Mouse (Mus musculus): ENCODE measurements around the gene Mov10l1. TPM values are rescaled to one million over a fixed set of nuclear protein-coding genes. Genes with fewer than 3 reads are reported as not detected.
A peak's percentile ranks its signal among the peaks of the same experiment; 100 is the strongest.

Mov10l1 gene
- 2.9 and 4.1 TPM in 2 replicates for polyA plus RNA-seq (2011; ENCODE audit: insufficient read depth, insufficient read length, low read depth, missing spikeins)

DNA sequence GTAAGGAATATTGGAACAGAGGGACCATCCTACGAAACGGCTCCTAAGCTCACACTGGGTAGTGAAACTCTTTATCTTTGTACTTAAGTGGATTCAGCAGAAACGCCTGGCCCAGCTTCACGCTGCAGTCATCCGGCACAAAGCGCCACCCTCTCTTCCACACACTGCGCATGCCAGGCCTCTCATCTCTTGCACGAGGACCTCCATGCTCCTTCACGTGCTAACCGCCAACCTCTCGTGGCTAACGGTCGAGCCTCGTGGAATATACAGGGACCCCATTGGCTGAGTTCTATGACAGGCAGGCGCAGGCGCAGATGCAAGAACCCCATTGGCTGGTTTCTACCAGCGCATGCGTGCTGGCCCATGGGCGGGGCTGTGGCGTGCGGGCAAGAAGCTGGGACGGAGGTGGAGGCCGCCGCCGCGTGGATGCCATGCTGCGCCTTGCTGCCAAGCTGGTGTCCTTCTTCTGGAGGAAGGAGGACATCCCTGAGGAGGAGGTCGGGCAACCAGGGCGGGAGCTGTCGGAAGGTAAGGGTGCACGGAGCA, at the start of gene Mov10l1:
Gene Mov10l1, plus strand, starts transcription at position 376 of the 546 bp plus-strand sequence.
- TF ChIP-seq POLR2A (IDR thresholded peaks at IDR 0.05; ENCODE audit: insufficient read depth, low read length) (no peak), CTCF (IDR thresholded peaks at IDR 0.05; ENCODE audit: low read depth, low read length) (no peak), EP300 (IDR thresholded peaks at IDR 0.05; ENCODE audit: insufficient read depth, low read depth, low read length) (no peak)
- peak within 1 kb of the TSS; percentile 50; the same call in 1 of the 2 replicates for H3K4me3 ChIP-seq (ENCODE audit: low read depth, low read length)
- H3K27me3 ChIP-seq (ENCODE audit: control insufficient read depth, insufficient read depth, low read length, poor library complexity, severe bottlenecking): no peaks in the 10 kb centered on the region
- H3K9me3 ChIP-seq (replicated peaks; ENCODE audit: control insufficient read depth, insufficient read depth, low read length, poor library complexity, severe bottlenecking): peaks cover 3% of the 10 kb centered on the region; the same call in 1 of the 2 replicates
- H3K4me1 ChIP-seq (ENCODE audit: control insufficient read depth, insufficient read depth, low read length): no peaks in the 10 kb centered on the region
- no peak within 1 kb of the TSS for H3K27ac ChIP-seq (ENCODE audit: insufficient read depth, low read length)
- H3K36me3 ChIP-seq (ENCODE audit: control insufficient read depth, insufficient read depth, low read length, poor library complexity, severe bottlenecking): no peaks in the 10 kb centered on the region
- no peak within 1 kb of the TSS for H3K9ac ChIP-seq (ENCODE audit: low read depth, poor library complexity, severe bottlenecking)

DNA sequence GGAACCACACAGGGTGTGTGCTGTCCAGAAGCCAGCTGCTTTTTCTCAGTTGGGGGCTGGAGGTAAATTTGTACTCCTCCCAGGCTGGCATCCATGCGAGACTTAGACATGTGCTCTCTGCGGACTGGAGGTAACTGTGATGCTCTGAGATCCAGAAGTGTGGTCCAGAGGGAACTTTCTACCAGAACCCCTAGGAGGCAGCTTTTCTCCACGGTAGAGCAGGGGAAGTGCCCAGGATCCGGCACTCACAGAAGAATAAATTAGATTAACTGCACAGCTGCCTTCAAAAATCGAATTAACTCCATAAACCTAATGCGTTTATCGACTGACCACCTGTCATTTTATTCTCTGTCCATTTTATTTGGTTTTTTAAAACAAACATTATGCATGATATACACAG, 48.6 kb upstream of the Mov10l1 start:
- H3K4me1 ChIP-seq (ENCODE audit: control insufficient read depth, insufficient read depth, low read length): no peaks in the 10 kb centered on the region
- H3K9ac ChIP-seq (ENCODE audit: low read depth, poor library complexity, severe bottlenecking): no peak overlapping the region
- no peaks in the 10 kb centered on the region for H3K9me3 ChIP-seq (replicated peaks; ENCODE audit: control insufficient read depth, insufficient read depth, low read length, poor library complexity, severe bottlenecking)
- H3K36me3 ChIP-seq (ENCODE audit: control insufficient read depth, insufficient read depth, low read length, poor library complexity, severe bottlenecking): no peaks in the 10 kb centered on the region
- no peaks in the 10 kb centered on the region for H3K27me3 ChIP-seq (ENCODE audit: control insufficient read depth, insufficient read depth, low read length, poor library complexity, severe bottlenecking)
- TF ChIP-seq CTCF (IDR thresholded peaks at IDR 0.05; ENCODE audit: low read depth, low read length) (no peak), POLR2A (IDR thresholded peaks at IDR 0.05; ENCODE audit: insufficient read depth, low read length) (no peak), EP300 (IDR thresholded peaks at IDR 0.05; ENCODE audit: insufficient read depth, low read depth, low read length) (no peak)
- H3K4me3 ChIP-seq (ENCODE audit: low read depth, low read length): no peak overlapping the region
- no peak overlapping the region for H3K27ac ChIP-seq (ENCODE audit: insufficient read depth, low read length)

DNA sequence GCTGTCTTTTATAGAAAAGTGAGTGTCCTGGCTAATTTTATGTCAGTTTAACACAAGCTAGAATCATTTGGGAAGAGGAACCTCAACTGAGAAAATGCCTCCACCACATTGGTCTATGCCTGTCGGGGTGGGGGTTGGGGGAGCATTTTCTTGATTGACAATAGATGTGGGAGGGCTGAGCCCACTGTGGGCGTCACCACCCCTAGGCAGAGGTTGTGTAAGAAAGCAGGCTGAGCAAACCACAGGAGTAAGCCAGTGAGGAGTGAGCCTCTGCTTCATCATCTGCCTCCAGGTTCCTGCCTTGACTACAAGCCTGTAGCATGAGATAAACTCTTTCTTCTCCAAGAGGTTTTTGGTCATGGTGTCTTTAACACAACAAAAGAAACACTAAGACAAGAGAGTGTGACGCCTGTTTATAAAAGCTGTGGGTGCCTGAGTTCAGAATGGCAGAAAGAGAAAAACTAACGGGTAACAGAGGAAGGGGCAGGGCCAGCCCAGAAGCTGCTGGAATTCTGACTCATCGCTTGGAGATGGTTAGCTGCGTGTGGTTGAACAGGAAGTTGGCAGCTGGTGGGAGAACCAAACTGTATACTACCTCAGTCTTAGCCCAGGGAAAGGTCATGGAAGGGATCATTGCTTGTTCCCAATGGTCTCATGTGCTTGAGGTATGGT, 46.0 kb upstream of the Mov10l1 start:
- Histone ChIP-seq H3K4me3 (ENCODE audit: low read depth, low read length) (no peak overlapping the region), H3K4me1 (ENCODE audit: control insufficient read depth, insufficient read depth, low read length) (no peaks in the 10 kb centered on the region), H3K9ac (ENCODE audit: low read depth, poor library complexity, severe bottlenecking) (no peak overlapping the region), H3K9me3 (replicated peaks; ENCODE audit: control insufficient read depth, insufficient read depth, low read length, poor library complexity, severe bottlenecking) (no peaks in the 10 kb centered on the region), H3K27ac (ENCODE audit: insufficient read depth, low read length) (no peak overlapping the region), H3K27me3 (ENCODE audit: control insufficient read depth, insufficient read depth, low read length, poor library complexity, severe bottlenecking) (no peaks in the 10 kb centered on the region), H3K36me3 (ENCODE audit: control insufficient read depth, insufficient read depth, low read length, poor library complexity, severe bottlenecking) (no peaks in the 10 kb centered on the region)
- TF ChIP-seq CTCF (IDR thresholded peaks at IDR 0.05; ENCODE audit: low read depth, low read length) (no peak), EP300 (IDR thresholded peaks at IDR 0.05; ENCODE audit: insufficient read depth, low read depth, low read length) (no peak), POLR2A (IDR thresholded peaks at IDR 0.05; ENCODE audit: insufficient read depth, low read length) (no peak)

DNA sequence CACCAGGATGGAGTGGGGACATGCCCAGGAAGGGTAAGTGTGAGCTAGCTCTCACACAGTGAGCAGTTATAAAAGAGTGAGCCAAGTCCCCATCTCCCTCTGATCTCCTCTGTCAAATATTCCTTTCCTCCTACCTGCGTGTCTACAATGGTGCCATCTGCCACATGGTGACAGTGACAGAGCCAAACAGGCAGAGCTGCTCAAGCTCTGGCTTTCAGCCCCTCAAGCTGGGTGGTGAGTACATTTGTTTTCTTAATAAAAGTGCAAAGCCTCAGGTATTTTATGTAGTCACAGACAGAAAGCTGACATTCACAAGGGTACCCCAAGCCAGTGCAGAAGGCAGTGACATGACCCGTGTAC, 45.4 kb upstream of the Mov10l1 start:
- no peak overlapping the region for H3K27ac ChIP-seq (ENCODE audit: insufficient read depth, low read length)
- H3K36me3 ChIP-seq (ENCODE audit: control insufficient read depth, insufficient read depth, low read length, poor library complexity, severe bottlenecking): no peaks in the 10 kb centered on the region
- no peaks in the 10 kb centered on the region for H3K9me3 ChIP-seq (replicated peaks; ENCODE audit: control insufficient read depth, insufficient read depth, low read length, poor library complexity, severe bottlenecking)
- H3K27me3 ChIP-seq (ENCODE audit: control insufficient read depth, insufficient read depth, low read length, poor library complexity, severe bottlenecking): no peaks in the 10 kb centered on the region
- TF ChIP-seq CTCF (IDR thresholded peaks at IDR 0.05; ENCODE audit: low read depth, low read length): no peak
- no peak for TF ChIP-seq EP300 (IDR thresholded peaks at IDR 0.05; ENCODE audit: insufficient read depth, low read depth, low read length)
- TF ChIP-seq POLR2A (IDR thresholded peaks at IDR 0.05; ENCODE audit: insufficient read depth, low read length): no peak
- no peak overlapping the region for H3K9ac ChIP-seq (ENCODE audit: low read depth, poor library complexity, severe bottlenecking)
- H3K4me3 ChIP-seq (ENCODE audit: low read depth, low read length): no peak overlapping the region
- no peaks in the 10 kb centered on the region for H3K4me1 ChIP-seq (ENCODE audit: control insufficient read depth, insufficient read depth, low read length)

DNA sequence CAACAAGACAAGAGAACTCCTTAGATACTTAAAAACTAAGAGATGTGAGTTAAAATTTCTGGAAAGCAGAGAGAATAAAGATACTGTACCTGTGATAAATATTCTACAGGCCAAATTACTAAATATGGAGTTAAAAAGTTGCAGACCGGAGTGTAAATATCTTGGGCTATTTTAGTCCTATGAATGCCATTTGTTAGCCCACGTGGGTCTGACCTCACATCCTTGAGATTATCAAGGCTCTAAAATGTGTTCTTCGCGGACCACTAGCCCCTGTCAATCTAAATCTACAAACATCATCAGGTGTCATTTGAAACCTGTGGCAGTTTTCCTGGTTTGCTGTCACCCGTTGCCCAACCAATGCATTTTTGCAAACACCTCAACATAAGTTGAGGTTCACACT, 39.9 kb upstream of the Mov10l1 start:
- H3K27me3 ChIP-seq (ENCODE audit: control insufficient read depth, insufficient read depth, low read length, poor library complexity, severe bottlenecking): no peaks in the 10 kb centered on the region
- H3K4me1 ChIP-seq (ENCODE audit: control insufficient read depth, insufficient read depth, low read length): no peaks in the 10 kb centered on the region
- TF ChIP-seq EP300 (IDR thresholded peaks at IDR 0.05; ENCODE audit: insufficient read depth, low read depth, low read length) (no peak), POLR2A (IDR thresholded peaks at IDR 0.05; ENCODE audit: insufficient read depth, low read length) (no peak), CTCF (IDR thresholded peaks at IDR 0.05; ENCODE audit: low read depth, low read length) (no peak)
- no peak overlapping the region for H3K9ac ChIP-seq (ENCODE audit: low read depth, poor library complexity, severe bottlenecking)
- H3K27ac ChIP-seq (ENCODE audit: insufficient read depth, low read length): no peak overlapping the region
- H3K4me3 ChIP-seq (ENCODE audit: low read depth, low read length): no peak overlapping the region
- no peaks in the 10 kb centered on the region for H3K9me3 ChIP-seq (replicated peaks; ENCODE audit: control insufficient read depth, insufficient read depth, low read length, poor library complexity, severe bottlenecking)
- H3K36me3 ChIP-seq (ENCODE audit: control insufficient read depth, insufficient read depth, low read length, poor library complexity, severe bottlenecking): no peaks in the 10 kb centered on the region

DNA sequence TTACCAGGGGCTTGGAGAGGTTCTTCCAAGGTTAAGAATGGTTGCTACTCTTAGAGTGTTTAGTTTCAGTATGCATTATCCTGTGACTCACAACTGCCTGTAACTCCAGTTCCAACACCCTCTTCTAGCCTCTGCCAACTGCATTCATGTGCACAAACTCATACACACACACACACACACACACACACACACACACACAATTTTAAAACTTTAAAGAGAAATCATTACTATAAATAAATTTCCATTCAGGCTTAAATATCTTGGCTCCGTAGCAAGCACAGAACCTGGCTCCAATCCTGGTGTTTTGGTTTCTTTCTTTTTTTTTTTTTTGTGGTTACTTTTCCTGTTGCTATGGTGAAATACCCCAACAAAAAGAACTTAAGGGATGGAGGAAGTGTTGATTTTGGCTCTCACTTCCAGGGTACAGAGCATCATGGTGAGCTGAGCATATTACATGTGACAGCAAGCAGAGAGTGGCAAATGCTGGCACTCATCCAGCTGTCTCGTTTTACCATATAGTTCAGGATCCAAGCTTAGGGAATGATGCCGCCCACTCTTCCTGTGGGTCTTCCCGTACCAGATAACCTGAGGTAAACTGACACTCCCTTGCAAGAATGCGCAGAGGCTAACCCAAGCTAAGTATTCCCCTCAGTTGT, 38.7 kb upstream of the Mov10l1 start:
- Histone ChIP-seq H3K4me3 (ENCODE audit: low read depth, low read length) (no peak overlapping the region), H3K9ac (ENCODE audit: low read depth, poor library complexity, severe bottlenecking) (no peak overlapping the region), H3K9me3 (replicated peaks; ENCODE audit: control insufficient read depth, insufficient read depth, low read length, poor library complexity, severe bottlenecking) (no peaks in the 10 kb centered on the region), H3K27ac (ENCODE audit: insufficient read depth, low read length) (no peak overlapping the region), H3K36me3 (ENCODE audit: control insufficient read depth, insufficient read depth, low read length, poor library complexity, severe bottlenecking) (no peaks in the 10 kb centered on the region), H3K27me3 (ENCODE audit: control insufficient read depth, insufficient read depth, low read length, poor library complexity, severe bottlenecking) (no peaks in the 10 kb centered on the region), H3K4me1 (ENCODE audit: control insufficient read depth, insufficient read depth, low read length) (no peaks in the 10 kb centered on the region)
- TF ChIP-seq CTCF (IDR thresholded peaks at IDR 0.05; ENCODE audit: low read depth, low read length) (no peak), EP300 (IDR thresholded peaks at IDR 0.05; ENCODE audit: insufficient read depth, low read depth, low read length) (no peak), POLR2A (IDR thresholded peaks at IDR 0.05; ENCODE audit: insufficient read depth, low read length) (no peak)

All from ES-Bruce4 (cell line).